Mouse (Mus musculus) layer of hippocampus, adult 9-10 months (tissue): ENCODE results near the gene Phc1.
A peak's percentile ranks its signal among the peaks of the same experiment; 100 is the strongest.

Source experiments
- DNase-seq: peaks from one replicate; pipeline ENCODE4 v3.0.0; 2022; ENCODE audit warnings: low spot score

Gene Phc1

DNA sequence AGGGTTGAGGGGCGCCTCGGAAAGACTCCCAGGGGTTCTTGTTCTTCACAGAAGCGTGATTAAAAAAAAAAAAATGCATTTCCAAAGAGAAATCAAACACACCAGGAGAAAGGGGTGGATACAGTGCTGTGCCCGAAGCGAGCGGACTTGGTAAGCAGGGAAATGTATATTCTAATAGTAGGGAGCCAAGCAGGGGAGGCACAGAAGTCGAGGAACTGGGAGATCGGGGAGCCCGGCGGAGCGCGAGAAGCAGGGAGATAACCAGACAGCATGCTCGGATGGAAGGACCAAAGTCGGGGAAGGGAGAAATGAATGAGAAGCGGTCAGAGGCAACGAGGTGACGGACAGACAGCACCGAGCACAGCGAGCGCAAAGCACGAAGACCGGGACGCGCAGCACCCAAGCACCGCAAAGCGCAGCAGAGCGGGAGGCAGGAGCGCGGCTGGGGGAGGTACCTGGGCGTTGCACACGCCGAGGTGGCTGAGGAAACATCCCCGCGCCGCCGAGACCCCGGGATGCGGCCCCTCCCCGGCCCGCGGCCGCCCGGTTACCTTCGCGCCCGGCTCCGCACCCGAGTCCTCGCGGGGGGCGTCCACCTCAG lies 1.2 kb downstream of the Phc1 start:
- peak; percentile 33 for DNase-seq

GRCm38 (mm10) chr6:122337546-122337945 lies 2.8 kb downstream of the Phc1 start:
- no peak for DNase-seq

- DNase-seq, result no peak
These were observed 5.5 kb downstream of the Phc1 start for GRCm38 (mm10) chr6:122334786-122335340.

DNA sequence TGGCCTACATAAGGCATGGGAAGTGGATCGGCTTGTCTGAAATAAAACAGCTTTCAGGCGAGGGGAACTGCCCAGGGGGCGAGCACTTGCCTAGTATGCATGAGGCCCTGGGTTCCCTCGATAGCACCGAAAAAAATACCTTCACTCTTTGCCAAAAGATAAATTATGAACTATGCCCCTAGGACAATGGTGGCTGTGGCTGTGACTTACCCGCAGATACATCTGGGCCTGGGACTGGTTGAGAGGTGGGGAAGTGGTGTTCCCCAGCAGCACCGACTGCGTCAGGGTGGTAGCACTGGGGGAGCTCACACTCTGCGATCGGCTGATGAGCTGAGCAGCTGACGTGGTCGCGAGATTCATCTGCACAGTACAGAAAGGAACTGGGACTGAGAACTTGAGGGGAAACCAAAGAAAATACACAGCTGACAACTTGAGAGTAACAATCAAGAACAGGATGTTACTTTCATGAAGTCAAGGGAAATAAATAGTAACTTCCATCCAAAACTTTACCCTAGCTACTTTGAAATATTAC lies 7.2 kb downstream of the Phc1 start:
- no peak for DNase-seq

DNA sequence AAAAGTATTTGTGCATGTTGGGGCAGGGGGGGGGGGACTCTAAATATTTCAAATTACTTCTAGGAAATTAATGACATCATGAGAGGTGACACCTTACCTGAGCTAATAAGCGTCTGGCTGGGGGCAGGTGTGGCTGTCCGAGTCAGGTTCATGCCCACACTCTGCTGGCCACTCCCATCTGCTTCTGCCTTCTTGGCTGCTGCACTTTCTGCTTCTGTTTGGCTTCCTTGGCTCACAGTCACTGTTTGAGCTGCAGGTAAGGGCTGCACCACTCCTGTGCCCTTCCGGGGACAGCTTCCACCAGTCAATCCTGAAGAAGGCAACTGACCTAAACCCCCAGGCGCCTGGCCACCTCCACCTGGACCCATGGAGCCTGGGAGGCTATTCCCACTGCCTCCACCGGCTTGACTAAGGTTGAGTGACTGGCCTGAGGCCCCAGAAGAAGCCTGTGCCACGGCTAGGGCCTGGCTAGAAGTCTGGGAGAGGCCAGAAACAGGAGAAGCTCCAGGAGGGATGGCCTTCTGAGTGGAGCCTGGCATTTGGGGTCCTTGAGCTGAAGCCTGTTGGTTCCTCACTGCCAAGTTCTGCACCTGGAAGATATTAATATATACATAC lies 14.9 kb downstream of the Phc1 start:
- DNase-seq, result no peak

GRCm38 (mm10) chr6:122318726-122319125 lies 21.6 kb downstream of the Phc1 start:
- no peak for DNase-seq

- DNase-seq, result no peak
These were observed 30.1 kb downstream of the Phc1 start for GRCm38 (mm10) chr6:122310187-122310820.

- DNase-seq, result no peak
These were observed 30.9 kb downstream of the Phc1 start for GRCm38 (mm10) chr6:122309446-122309960.

DNA sequence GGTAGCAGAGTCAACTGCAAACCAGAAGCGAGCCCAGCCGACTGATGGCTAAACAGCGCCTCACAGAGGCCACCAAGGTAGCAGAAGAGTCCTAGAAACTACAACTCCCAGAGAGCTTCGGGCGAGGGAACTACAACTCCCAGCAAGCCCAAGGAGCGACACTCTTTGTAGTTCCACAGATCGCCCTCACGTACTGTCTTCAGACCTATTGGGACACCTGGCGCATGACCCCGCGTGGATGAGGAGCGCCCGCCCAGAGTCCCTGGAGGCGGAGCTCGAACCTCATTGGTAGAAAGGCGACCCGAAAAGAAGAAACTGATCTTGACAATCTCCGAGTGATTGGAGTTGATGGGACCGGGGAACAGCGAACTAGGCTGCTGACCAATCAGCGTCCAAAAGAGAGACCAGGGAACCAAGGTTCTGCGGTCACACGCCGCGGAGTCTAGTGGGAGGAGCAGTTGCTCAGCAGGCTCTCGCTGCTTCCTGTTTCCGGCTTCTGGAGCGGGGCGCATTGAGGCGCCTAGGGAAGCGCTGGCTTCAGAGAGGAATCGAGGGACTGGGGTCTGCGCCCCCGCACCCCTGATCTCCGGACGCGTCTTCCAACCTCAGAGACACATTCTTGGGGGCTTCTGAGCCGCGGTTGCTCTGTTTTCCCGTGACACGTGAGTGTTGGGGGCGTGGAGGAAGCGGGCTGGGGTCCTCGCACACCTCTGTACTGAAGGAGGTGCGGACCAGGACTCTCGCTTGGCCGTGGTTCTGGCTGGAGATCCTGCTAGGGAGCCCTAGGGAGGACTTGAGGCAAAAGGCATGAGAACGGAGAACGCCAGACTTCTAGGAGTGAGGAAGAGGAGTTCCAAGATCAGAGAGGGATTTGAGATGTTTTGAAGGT lies 31.6 kb downstream of the Phc1 start, which contains the start of gene M6pr:
TSS of gene M6pr (plus strand) at position 216 of the 889 bp plus-strand sequence.
- DNase-seq, result peak; percentile 95

GRCm38 (mm10) chr6:122308136-122308504 lies 32.2 kb downstream of the Phc1 start:
- DNase-seq, result no peak

DNA sequence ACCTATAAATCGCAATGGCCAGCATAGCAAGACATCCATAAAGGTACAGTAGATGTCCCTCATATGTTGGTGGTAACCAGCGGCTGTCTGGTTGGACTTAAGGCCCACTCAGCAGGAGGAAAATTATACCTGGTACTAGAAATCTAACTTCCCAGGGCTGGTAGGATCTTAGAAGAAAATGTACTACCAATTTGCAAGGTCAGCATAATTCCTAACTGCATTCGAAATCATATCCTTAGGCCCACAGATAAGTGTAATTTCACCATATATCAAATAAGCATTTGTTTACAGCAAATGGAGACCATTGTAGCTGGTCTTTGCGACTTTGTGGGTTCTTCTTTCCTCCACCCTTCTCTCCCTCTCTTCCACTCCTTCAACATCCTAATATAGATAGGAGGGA lies 33.7 kb downstream of the Phc1 start:
- DNase-seq, result no peak

DNA sequence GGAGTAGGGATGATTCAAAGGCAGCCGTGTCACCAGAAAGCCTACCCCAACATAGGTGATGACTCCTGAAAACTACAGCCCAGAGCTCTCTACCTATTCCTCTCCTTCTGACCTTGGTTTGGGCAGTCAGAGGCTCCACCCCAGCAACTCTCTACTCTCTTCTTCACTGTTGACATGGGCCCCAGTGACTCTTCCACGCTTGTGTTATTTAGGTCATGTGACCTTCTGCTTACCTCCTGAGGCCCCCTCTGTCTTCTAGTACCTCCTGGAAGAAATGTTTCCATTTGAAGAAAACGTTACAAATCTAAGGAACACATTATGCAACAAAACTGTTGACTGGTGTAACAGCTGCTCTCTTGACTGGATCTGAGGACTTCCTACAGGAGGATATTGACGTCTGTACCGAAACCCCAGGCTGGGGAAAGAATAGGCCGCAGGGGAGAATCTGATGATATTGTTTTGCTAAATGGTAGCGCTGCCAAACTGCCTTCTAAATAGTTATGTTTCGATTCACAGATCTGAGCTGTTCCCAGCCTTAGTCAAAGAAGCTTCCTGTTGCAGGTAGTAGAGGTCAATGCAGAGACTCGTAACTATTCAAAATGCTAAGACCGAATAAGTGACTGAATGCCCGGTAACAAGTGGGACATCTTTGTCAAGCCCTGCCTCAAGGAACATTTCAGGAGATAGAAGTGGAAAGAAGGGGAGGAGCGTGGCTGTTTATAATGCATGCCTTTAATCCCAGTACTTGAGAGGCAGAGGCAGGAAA lies 35.4 kb downstream of the Phc1 start:
- DNase-seq, result no peak

DNA sequence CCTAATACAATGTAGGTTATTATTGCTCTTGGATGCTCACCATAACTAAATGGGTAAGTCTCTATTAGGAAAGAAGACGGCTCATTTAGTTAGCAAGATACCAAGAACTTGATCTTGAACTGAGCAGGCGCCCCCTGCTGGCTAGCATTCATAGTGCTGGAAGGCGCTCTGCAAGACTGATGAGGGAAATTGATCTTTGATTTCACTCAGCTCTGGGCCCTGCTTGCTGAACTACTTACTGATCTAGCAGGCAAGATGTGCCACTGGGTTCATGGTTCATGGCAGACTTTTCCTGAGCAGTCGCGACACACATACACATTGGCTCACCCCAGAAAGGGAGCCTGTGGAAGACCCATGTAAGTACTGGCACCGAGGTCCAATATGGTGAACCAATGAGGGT lies 36.0 kb downstream of the Phc1 start:
- peak; percentile 63 for DNase-seq

DNA sequence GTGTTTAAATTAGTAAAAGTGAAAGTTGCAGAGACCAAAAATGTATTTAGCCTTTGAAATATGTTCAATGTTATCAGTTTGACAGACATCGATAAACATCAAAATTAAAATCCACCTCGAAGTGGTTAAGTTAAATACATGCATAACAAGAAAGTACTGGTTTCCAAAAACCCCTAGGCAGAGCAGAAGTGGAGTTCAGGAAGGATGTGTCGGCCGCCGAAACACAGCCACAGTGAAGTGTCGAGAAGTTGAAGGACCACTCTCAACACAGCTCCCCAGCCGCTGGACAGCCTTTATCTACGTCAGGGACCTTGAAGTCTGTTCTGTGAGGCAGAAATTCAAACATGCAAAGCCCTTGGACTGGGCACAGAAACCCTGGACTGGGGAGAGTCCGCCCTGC lies 36.8 kb downstream of the Phc1 start:
- no peak for DNase-seq

- DNase-seq, result no peak
These were observed 37.7 kb downstream of the Phc1 start for GRCm38 (mm10) chr6:122302661-122303060.

- DNase-seq, result no peak
These were observed 38.2 kb downstream of the Phc1 start for GRCm38 (mm10) chr6:122302121-122302520.

- no peak for DNase-seq
These were observed 40.7 kb downstream of the Phc1 start for GRCm38 (mm10) chr6:122299621-122300133.

GRCm38 (mm10) chr6:122298223-122298609 lies 42.1 kb downstream of the Phc1 start:
- no peak for DNase-seq

DNA sequence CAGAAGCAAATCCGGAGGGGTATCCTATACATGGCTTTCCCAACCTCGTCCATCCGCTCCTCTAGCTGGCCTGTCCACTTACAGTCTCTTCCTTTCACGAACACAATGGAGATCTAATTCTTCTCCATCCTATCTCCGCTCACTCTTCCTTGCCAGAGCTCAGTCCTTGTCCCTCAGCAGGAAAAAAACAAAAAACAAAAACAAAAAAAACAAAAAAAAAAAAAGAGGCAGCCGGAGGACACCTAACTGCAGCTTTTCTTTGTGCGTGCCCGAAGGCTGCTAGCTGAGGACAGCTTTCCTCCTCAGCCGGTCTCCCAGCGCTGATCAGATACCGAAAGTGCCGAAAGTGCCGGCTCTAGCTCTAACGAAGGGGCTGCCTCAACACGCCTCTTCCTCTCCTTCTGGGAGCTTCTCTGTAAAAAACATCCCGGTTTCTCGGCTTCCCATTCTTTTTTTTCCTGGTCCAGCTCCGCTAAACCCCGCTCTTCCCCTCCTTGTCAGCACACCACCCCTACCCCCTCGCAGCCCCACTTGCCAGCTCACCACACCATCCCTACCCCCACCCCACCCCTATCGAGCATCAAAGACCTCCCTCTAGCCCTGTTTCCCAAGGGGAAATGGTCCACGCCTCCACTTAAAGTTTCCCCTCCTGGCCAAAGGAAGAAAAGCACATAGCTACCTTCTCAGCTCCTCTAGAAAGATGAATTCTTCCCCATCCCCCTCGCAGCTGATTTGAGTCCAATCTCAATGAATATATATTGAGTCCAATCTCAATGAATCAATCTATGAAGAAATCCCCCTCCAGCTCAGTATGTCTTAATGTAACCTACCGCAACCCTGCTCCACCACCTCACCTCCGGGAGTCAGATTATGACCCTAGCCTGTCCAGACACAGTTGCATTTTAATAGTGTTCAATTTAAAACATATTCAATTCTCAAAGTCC lies 42.8 kb downstream of the Phc1 start:
- DNase-seq, result no peak

- no peak for DNase-seq
These were observed 43.5 kb downstream of the Phc1 start for GRCm38 (mm10) chr6:122296918-122297278.
